Mouse (Mus musculus): ENCODE measurements around the gene Irs1.

- TF ChIP-seq EP300 (IDR thresholded peaks at IDR 0.05): no peak
- no peak for TF ChIP-seq CTCF (IDR thresholded peaks at IDR 0.05)
Measured at GRCm38 (mm10) chr1:82221462-82221861, 69.8 kb downstream of the Irs1 start.
